Mouse (Mus musculus): ENCODE results near the gene Acoxl. TPM values are rescaled to one million over a fixed set of nuclear protein-coding genes. Genes with fewer than 3 reads are reported as not detected.

Gene Acoxl
- polyA plus RNA-seq, 1 experiment from 2014 or later, result 0.12 TPM

DNA sequence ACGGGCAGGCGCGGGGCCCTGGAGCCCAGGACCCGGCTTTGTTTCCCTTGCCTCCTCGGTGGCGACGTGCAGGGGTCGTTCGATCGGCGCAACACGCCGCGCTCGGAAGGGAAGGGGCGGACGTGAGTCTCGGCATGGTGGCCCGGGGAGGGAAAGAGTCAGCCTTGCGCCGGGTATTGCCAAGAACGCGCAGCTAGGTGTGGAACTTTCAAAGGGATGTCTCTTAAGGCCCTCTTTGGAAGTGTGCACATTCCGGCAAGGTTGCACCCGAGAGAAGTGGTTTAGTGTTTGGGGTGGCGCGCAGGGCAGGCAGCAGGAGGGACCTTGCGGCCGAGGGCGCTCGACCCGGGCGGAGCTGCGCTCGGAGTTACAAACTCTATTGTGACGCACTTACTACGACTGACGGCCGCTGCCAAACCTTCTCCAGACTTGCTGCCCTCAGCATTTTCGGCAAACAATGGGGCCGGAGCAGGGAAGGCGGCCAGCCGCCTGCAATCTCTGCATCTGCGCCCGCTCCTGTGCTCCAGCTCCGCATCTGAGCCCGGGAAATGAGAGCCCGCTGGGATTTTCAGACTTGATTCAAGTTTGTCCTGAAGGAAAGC lies 289.1 kb downstream of the Acoxl start:
- Histone ChIP-seq H3K27ac (ENCODE audit: low read depth, low read length) (peak overlapping the region; percentile 82), H3K9ac (ENCODE audit: low read length) (peak overlapping the region; percentile 82), H3K9me3 (ENCODE audit: control insufficient read depth, low read length) (no peaks in the 10 kb centered on the region), H3K4me2 (ENCODE audit: low read depth, low read length, severe bottlenecking) (peak overlapping the region; percentile 99), H3K27me3 (ENCODE audit: control insufficient read depth, insufficient read depth, low read length) (peaks cover 15% of the 10 kb centered on the region), H3K4me3 (ENCODE audit: low read depth, low read length) (peak overlapping the region; percentile 66), H3K36me3 (ENCODE audit: control insufficient read depth, insufficient read depth, low read length) (peaks cover 4% of the 10 kb centered on the region; the same call in 1 of the 2 replicates), H3K4me1 (replicated peaks; ENCODE audit: control insufficient read depth, insufficient read depth, low read length) (peaks cover 24% of the 10 kb centered on the region)
- peak; percentile 85 for DNase-seq (ENCODE audit: low spot score)
- ATAC-seq (replicated peaks; ENCODE audit: low FRiP score), result peak; percentile 22; the same call in 1 of the 2 replicates
- under 1% methylated on average over 48 of the region's 48 CpGs for WGBS

DNA sequence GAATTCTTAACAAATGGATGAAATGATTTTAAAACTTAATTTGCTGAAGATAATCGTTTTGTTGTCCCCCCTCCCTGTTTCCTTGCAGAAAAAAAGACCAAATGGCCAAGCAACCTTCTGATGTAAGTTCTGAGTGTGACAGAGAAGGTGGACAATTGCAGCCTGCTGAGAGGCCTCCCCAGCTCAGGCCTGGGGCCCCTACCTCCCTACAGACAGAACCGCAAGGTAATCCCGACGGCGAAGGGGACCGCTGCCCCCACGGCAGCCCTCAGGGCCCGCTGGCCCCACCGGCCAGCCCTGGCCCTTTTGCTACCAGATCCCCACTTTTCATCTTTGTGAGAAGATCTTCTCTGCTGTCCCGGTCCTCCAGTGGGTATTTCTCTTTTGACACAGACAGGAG lies 289.9 kb downstream of the Acoxl start:
- no peaks in the 10 kb centered on the region for H3K9me3 ChIP-seq (ENCODE audit: control insufficient read depth, low read length)
- peaks cover 19% of the 10 kb centered on the region for H3K4me1 ChIP-seq (replicated peaks; ENCODE audit: control insufficient read depth, insufficient read depth, low read length)
- peak overlapping the region; percentile 82 for H3K9ac ChIP-seq (ENCODE audit: low read length)
- ATAC-seq (replicated peaks; ENCODE audit: low FRiP score), result no peak
- H3K36me3 ChIP-seq (ENCODE audit: control insufficient read depth, insufficient read depth, low read length), result peaks cover 4% of the 10 kb centered on the region; the same call in 1 of the 2 replicates
- WGBS, result 12% methylated on average over 10 of the region's 10 CpGs
- no peak overlapping the region for H3K27ac ChIP-seq (ENCODE audit: low read depth, low read length)
- peak; percentile 52 for DNase-seq (ENCODE audit: low spot score)
- peaks cover 8% of the 10 kb centered on the region; the same call in 1 of the 2 replicates for H3K27me3 ChIP-seq (ENCODE audit: control insufficient read depth, insufficient read depth, low read length)
- H3K4me3 ChIP-seq (ENCODE audit: low read depth, low read length), result peak overlapping the region; percentile 66
- peak overlapping the region; percentile 99 for H3K4me2 ChIP-seq (ENCODE audit: low read depth, low read length, severe bottlenecking)

DNA sequence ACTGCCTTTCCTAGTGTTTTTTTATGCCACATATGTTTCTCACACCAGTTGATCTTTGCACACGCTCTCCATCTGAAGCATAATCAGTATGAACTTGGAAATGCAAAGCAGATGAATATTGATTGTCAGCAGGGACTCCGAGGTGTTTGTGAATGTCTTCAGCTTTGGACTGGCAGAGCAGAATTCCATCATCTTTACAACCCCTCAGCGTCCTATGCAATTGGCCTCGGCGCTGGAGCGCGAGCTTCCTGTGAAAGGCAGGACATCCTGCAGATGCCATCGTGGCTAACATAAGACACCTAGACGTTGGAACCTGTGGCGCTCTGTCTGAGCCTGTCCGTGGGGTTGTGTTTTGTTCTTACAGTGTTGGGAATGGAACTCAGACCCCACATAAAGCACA lies 292.8 kb downstream of the Acoxl start:
- peaks cover 4% of the 10 kb centered on the region; the same call in 1 of the 2 replicates for H3K36me3 ChIP-seq (ENCODE audit: control insufficient read depth, insufficient read depth, low read length)
- 94% methylated on average over 11 of the region's 11 CpGs for WGBS
- DNase-seq (ENCODE audit: low spot score), result no peak
- no peak overlapping the region for H3K4me2 ChIP-seq (ENCODE audit: low read depth, low read length, severe bottlenecking)
- H3K9me3 ChIP-seq (ENCODE audit: control insufficient read depth, low read length), result no peaks in the 10 kb centered on the region
- no peak for ATAC-seq (replicated peaks; ENCODE audit: low FRiP score)
- no peak overlapping the region for H3K9ac ChIP-seq (ENCODE audit: low read length)
- no peak overlapping the region for H3K27ac ChIP-seq (ENCODE audit: low read depth, low read length)
- H3K4me3 ChIP-seq (ENCODE audit: low read depth, low read length), result no peak overlapping the region
- no peaks in the 10 kb centered on the region for H3K27me3 ChIP-seq (ENCODE audit: control insufficient read depth, insufficient read depth, low read length)
- peaks cover 7% of the 10 kb centered on the region; the same call in 1 of the 2 replicates for H3K4me1 ChIP-seq (replicated peaks; ENCODE audit: control insufficient read depth, insufficient read depth, low read length)

DNA sequence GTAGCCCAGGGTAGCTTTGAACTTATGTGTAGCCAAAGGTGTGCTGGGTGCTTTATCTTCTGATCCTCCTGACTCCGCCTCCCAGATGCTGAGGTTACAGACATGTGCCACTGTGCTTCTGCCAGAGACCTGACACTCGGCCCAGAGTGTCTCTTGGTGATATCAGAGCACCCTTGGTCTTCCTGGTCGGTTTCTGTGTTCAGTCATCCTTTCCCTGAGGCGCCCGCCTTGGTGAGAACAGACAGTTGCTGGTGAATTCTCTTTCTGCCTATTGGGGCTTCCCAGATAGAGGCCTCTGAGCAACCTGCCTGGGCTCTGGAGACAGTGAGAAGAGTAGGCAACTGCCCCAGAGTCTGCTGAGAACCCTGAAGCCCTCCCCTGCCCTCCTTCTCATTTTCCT lies 294.0 kb downstream of the Acoxl start:
- Histone ChIP-seq H3K4me2 (ENCODE audit: low read depth, low read length, severe bottlenecking) (no peak overlapping the region), H3K36me3 (ENCODE audit: control insufficient read depth, insufficient read depth, low read length) (peaks cover 4% of the 10 kb centered on the region; the same call in 1 of the 2 replicates), H3K4me3 (ENCODE audit: low read depth, low read length) (no peak overlapping the region), H3K27me3 (ENCODE audit: control insufficient read depth, insufficient read depth, low read length) (no peaks in the 10 kb centered on the region), H3K27ac (ENCODE audit: low read depth, low read length) (no peak overlapping the region), H3K9me3 (ENCODE audit: control insufficient read depth, low read length) (no peaks in the 10 kb centered on the region), H3K4me1 (replicated peaks; ENCODE audit: control insufficient read depth, insufficient read depth, low read length) (peaks cover 4% of the 10 kb centered on the region; the same call in 1 of the 2 replicates), H3K9ac (ENCODE audit: low read length) (no peak overlapping the region)
- ATAC-seq (replicated peaks; ENCODE audit: low FRiP score), result no peak
- 87% methylated on average over 5 of the region's 5 CpGs for WGBS
- DNase-seq (ENCODE audit: low spot score), result no peak

DNA sequence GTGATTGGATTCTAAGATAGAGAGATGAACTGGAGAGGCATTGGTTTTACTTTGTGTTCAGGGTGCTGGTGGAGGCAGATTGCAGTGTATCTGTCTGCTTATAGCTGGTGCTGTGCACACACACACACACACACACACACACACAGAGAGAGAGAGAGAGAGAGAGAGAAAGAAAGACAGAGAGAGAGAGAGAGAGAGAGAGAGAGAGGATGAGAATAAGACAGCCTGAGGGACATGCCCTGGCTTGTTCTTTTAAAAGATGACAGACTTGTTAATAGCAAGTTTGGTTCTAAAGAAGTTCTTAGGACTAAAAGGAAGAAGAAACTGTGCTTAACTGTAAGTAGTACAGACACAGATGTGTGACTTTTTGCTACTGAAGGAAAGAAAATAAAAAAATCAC lies 295.2 kb downstream of the Acoxl start:
- ATAC-seq (replicated peaks; ENCODE audit: low FRiP score) (no peak), DNase-seq (ENCODE audit: low spot score) (no peak)
- Histone ChIP-seq H3K9ac (ENCODE audit: low read length) (no peak overlapping the region), H3K27ac (ENCODE audit: low read depth, low read length) (no peak overlapping the region), H3K36me3 (ENCODE audit: control insufficient read depth, insufficient read depth, low read length) (peaks cover 4% of the 10 kb centered on the region; the same call in 1 of the 2 replicates), H3K4me2 (ENCODE audit: low read depth, low read length, severe bottlenecking) (no peak overlapping the region), H3K9me3 (ENCODE audit: control insufficient read depth, low read length) (no peaks in the 10 kb centered on the region), H3K4me1 (replicated peaks; ENCODE audit: control insufficient read depth, insufficient read depth, low read length) (peaks cover under 1% of the 10 kb centered on the region; the same call in 1 of the 2 replicates), H3K27me3 (ENCODE audit: control insufficient read depth, insufficient read depth, low read length) (no peaks in the 10 kb centered on the region), H3K4me3 (ENCODE audit: low read depth, low read length) (no peak overlapping the region)

DNA sequence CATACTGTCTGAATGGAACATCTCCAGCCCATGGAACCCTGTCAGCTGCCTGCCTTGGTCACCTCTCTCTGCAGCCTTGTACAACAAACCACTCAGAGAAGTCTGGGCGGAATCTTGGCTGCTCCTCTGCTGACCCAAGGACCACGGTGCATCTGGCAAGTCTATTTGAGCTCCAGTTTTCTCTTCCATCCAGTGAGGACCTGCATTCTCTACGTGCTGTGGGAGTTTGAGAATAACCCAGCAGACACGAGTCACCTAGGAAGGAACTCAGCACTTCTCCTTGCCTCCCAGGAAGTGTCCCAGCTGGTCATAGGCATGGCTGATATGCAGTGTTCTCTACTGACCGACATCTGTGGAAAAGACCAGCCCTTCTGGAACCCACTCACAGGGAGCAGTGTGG lies 295.8 kb downstream of the Acoxl start:
- no peaks in the 10 kb centered on the region for H3K4me1 ChIP-seq (replicated peaks; ENCODE audit: control insufficient read depth, insufficient read depth, low read length)
- WGBS, result 85% methylated on average over 5 of the region's 5 CpGs
- DNase-seq (ENCODE audit: low spot score) (no peak), ATAC-seq (replicated peaks; ENCODE audit: low FRiP score) (no peak)
- H3K9ac ChIP-seq (ENCODE audit: low read length), result no peak overlapping the region
- H3K36me3 ChIP-seq (ENCODE audit: control insufficient read depth, insufficient read depth, low read length), result peaks cover 4% of the 10 kb centered on the region; the same call in 1 of the 2 replicates
- no peaks in the 10 kb centered on the region for H3K27me3 ChIP-seq (ENCODE audit: control insufficient read depth, insufficient read depth, low read length)
- no peak overlapping the region for H3K4me2 ChIP-seq (ENCODE audit: low read depth, low read length, severe bottlenecking)
- H3K4me3 ChIP-seq (ENCODE audit: low read depth, low read length), result no peak overlapping the region
- no peak overlapping the region for H3K27ac ChIP-seq (ENCODE audit: low read depth, low read length)
- no peaks in the 10 kb centered on the region for H3K9me3 ChIP-seq (ENCODE audit: control insufficient read depth, low read length)

DNA sequence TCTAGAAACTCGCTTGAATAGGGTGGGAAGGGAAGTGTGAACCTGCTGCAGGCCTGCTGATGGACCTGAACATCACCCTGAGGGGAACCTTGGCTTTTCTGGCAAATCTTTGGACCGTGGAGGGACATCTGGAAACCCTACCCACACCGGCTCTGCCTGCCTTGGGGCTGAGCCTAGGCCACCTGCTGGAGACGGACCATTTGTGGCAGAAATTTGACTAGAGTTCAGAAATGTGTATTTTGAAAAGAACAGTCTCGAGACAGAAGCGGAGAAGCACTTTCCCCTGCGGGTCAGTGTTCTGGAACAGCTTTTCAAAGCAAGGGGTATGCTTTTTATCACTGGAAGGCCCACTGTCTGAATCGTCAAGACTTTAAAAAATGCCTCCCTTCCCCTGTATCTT lies 296.3 kb downstream of the Acoxl start:
- Histone ChIP-seq H3K4me1 (replicated peaks; ENCODE audit: control insufficient read depth, insufficient read depth, low read length) (no peaks in the 10 kb centered on the region), H3K4me3 (ENCODE audit: low read depth, low read length) (no peak overlapping the region), H3K27ac (ENCODE audit: low read depth, low read length) (no peak overlapping the region), H3K9ac (ENCODE audit: low read length) (no peak overlapping the region), H3K27me3 (ENCODE audit: control insufficient read depth, insufficient read depth, low read length) (no peaks in the 10 kb centered on the region), H3K4me2 (ENCODE audit: low read depth, low read length, severe bottlenecking) (no peak overlapping the region), H3K9me3 (ENCODE audit: control insufficient read depth, low read length) (no peaks in the 10 kb centered on the region), H3K36me3 (ENCODE audit: control insufficient read depth, insufficient read depth, low read length) (peaks cover under 1% of the 10 kb centered on the region; the same call in 1 of the 2 replicates)
- ATAC-seq (replicated peaks; ENCODE audit: low FRiP score), result no peak
- 76% methylated on average over 8 of the region's 8 CpGs for WGBS
- DNase-seq (ENCODE audit: low spot score), result no peak

DNA sequence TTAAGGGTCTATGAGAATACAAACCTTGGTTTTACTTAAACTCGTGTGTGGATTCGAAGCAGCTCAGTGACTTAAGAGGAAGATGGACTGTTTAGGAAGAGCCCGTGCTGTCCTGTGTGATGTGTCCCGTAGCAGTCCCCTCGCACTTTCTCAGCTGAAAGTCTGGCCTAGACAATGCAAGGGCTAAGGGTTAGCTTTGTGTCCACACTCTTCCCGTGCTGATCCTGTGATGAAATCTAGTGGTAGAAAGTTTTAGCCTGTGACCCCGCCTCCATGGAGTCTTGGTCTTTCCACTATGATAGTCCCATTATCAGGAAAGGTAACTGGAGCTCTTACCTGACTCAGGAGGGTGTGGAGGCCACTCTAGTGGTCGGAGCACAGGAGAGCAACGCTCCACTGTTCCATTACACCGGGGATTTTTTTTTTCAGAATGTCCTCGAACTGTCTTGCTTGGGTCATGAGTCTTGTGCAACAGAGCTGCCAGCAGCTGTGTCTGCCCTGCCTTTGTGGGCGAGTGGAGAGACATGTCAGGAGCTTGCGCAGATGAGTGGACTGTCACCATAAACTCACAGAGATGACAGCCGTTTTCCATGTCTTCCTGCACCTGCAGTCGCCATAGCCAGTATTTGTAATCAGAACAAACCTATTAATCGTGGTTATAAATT lies 298.2 kb downstream of the Acoxl start:
- H3K27me3 ChIP-seq (ENCODE audit: control insufficient read depth, insufficient read depth, low read length), result no peaks in the 10 kb centered on the region
- no peaks in the 10 kb centered on the region for H3K9me3 ChIP-seq (ENCODE audit: control insufficient read depth, low read length)
- H3K27ac ChIP-seq (ENCODE audit: low read depth, low read length), result no peak overlapping the region
- H3K9ac ChIP-seq (ENCODE audit: low read length), result no peak overlapping the region
- no peak overlapping the region for H3K4me2 ChIP-seq (ENCODE audit: low read depth, low read length, severe bottlenecking)
- no peak for ATAC-seq (replicated peaks; ENCODE audit: low FRiP score)
- no peak overlapping the region for H3K4me3 ChIP-seq (ENCODE audit: low read depth, low read length)
- H3K4me1 ChIP-seq (replicated peaks; ENCODE audit: control insufficient read depth, insufficient read depth, low read length), result no peaks in the 10 kb centered on the region
- WGBS, result 89% methylated on average over 16 of the region's 16 CpGs
- H3K36me3 ChIP-seq (ENCODE audit: control insufficient read depth, insufficient read depth, low read length), result no peaks in the 10 kb centered on the region; the same call in 1 of the 2 replicates
- no peak for DNase-seq (ENCODE audit: low spot score)
